Mouse (Mus musculus) stomach, postnatal 0 days (tissue): ENCODE data around the gene Olfr370. TPM values are rescaled to one million over a fixed set of nuclear protein-coding genes. Genes with fewer than 3 reads are reported as not detected.
A peak's percentile ranks its signal among the peaks of the same experiment; 100 is the strongest.

ENCODE experiments used
- ATAC-seq: fragments of 200-750 bp; cut with Nextera tagmentation; 2 replicates; pipeline ENCODE4 v1.8.0; 2017; ENCODE audit not compliant: low FRiP score, low TSS enrichment
- DNase-seq: peaks from one replicate; pipeline ENCODE4 v3.0.0-alpha.2; 2016; ENCODE audit warnings: low spot score
- H3K27ac ChIP-seq: fragments of 300-500 bp; sonication (generic); replicated peaks from 2 replicates; pipeline ENCODE4 v1.5.1; 2014; ENCODE audit warnings: mild to moderate bottlenecking, control low read depth
- H3K27me3 ChIP-seq: fragments of 300-500 bp; sonication (generic); 2 replicates; pipeline ENCODE4 v1.6.1; 2014; ENCODE audit warnings: low read length; ENCODE audit not compliant: control insufficient read depth, insufficient read depth
- H3K36me3 ChIP-seq: fragments of 300-500 bp; sonication (generic); 2 replicates; pipeline ENCODE4 v1.6.1; 2014; ENCODE audit warnings: low read length, mixed read lengths; ENCODE audit not compliant: control insufficient read depth, insufficient read depth
- H3K4me1 ChIP-seq: fragments of 300-500 bp; sonication (generic); replicated peaks from 2 replicates; pipeline ENCODE4 v1.6.1; 2014; ENCODE audit warnings: antibody characterized with exemption; ENCODE audit not compliant: control insufficient read depth, insufficient read depth
- H3K4me2 ChIP-seq: fragments of 300-500 bp; sonication (generic); replicated peaks from 2 replicates; pipeline ENCODE4 v1.6.1; 2014; ENCODE audit warnings: low read depth, mild to moderate bottlenecking, control low read depth, moderate library complexity
- H3K4me3 ChIP-seq: fragments of 300-500 bp; sonication (generic); 2 replicates; pipeline ENCODE4 v1.5.1; 2014; ENCODE audit warnings: low read depth, low read length, control low read depth
- H3K9ac ChIP-seq: fragments of 300-500 bp; sonication (generic); 2 replicates; pipeline ENCODE4 v1.6.1; 2014; ENCODE audit warnings: mild to moderate bottlenecking, low read length, control low read depth, mixed read lengths
- H3K9me3 ChIP-seq: fragments of 300-500 bp; sonication (generic); 2 replicates; pipeline ENCODE4 v1.6.1; 2016; ENCODE audit warnings: low read length; ENCODE audit not compliant: control insufficient read depth
- CTCF ChIP-seq: IDR thresholded peaks from 2 replicates; pipeline ENCODE4 v1.5.1; 2016; ENCODE audit warnings: antibody characterized with exemption, low read depth, mild to moderate bottlenecking, moderate library complexity
- EP300 ChIP-seq: optimal IDR thresholded peaks from 2 replicates; pipeline ENCODE3; 2016; ENCODE audit warnings: antibody characterized with exemption
- WGBS: fragments of 180-500 bp; shearing (Covaris S2); extraction: QIAGEN DNeasy Blood & Tissue Kit; methylation state at CpG from one replicate; pipeline ENCODE4 v1.1.7; 2014; 5-methylcytosine and 5-hydroxymethylcytosine counted together
- polyA plus RNA-seq: library from polyadenylated mRNA; unstranded; fragments of >200 nt; fragmentation: Nextera tagmentation; extraction: Ambion mirVana; gene quantifications from 2 replicates; pipeline ENCODE4 v1.2.1, GENCODE M21; 2015

Olfr370 gene
- polyA plus RNA-seq, 1 experiment from 2014 or later, result not detected

- no peaks in the 10 kb centered on the region for H3K27me3 ChIP-seq
- no peak for TF ChIP-seq EP300
- no peak for TF ChIP-seq CTCF
- peaks cover 3% of the 10 kb centered on the region; the same call in 1 of the 2 replicates for H3K36me3 ChIP-seq
- no peak overlapping the region for H3K27ac ChIP-seq
- DNase-seq (peak; percentile 12), ATAC-seq (no peak)
- H3K9ac ChIP-seq, result no peak overlapping the region
- H3K9me3 ChIP-seq, result no peaks in the 10 kb centered on the region
- WGBS, result 58% methylated on average over 4 of the region's 4 CpGs
- H3K4me3 ChIP-seq, result no peak overlapping the region
- H3K4me2 ChIP-seq, result no peak overlapping the region
- peaks cover 6% of the 10 kb centered on the region; the same call in 1 of the 2 replicates for H3K4me1 ChIP-seq
These were observed 41.3 kb downstream of the Olfr370 start for GRCm38 (mm10) chr8:83576921-83577320.

GRCm38 (mm10) chr8:83577384-83577791 is 41.8 kb downstream of the Olfr370 start:
- Histone ChIP-seq H3K27me3 (no peaks in the 10 kb centered on the region), H3K4me3 (no peak overlapping the region), H3K4me2 (no peak overlapping the region), H3K9ac (no peak overlapping the region), H3K9me3 (no peaks in the 10 kb centered on the region), H3K4me1 (peaks cover 6% of the 10 kb centered on the region; the same call in 1 of the 2 replicates), H3K36me3 (peaks cover 2% of the 10 kb centered on the region; the same call in 1 of the 2 replicates), H3K27ac (no peak overlapping the region; the same call in 1 of the 2 replicates)
- ATAC-seq (peak; percentile 14; the same call in 1 of the 2 replicates), DNase-seq (peak; percentile 12)
- no peak for TF ChIP-seq CTCF
- no peak for TF ChIP-seq EP300
- 54% methylated on average over 9 of the region's 9 CpGs for WGBS

GRCm38 (mm10) chr8:83578131-83579055 is 42.8 kb downstream of the Olfr370 start:
- Histone ChIP-seq H3K4me1 (peaks cover 6% of the 10 kb centered on the region; the same call in 1 of the 2 replicates), H3K9ac (no peak overlapping the region; the same call in 1 of the 2 replicates), H3K36me3 (no peaks in the 10 kb centered on the region; the same call in 1 of the 2 replicates), H3K27ac (no peak overlapping the region), H3K9me3 (no peaks in the 10 kb centered on the region), H3K4me2 (no peak overlapping the region), H3K27me3 (no peaks in the 10 kb centered on the region), H3K4me3 (no peak overlapping the region)
- TF ChIP-seq EP300, result no peak
- no peak for TF ChIP-seq CTCF
- WGBS, result 63% methylated on average over 17 of the region's 17 CpGs
- DNase-seq (peak; percentile 14), ATAC-seq (no peak)

GRCm38 (mm10) chr8:83579676-83580075 is 44.1 kb downstream of the Olfr370 start:
- ATAC-seq (no peak), DNase-seq (peak; percentile 12)
- Histone ChIP-seq H3K27me3 (no peaks in the 10 kb centered on the region), H3K9me3 (no peaks in the 10 kb centered on the region), H3K9ac (no peak overlapping the region), H3K4me2 (no peak overlapping the region), H3K27ac (no peak overlapping the region), H3K36me3 (peaks cover 3% of the 10 kb centered on the region; the same call in 1 of the 2 replicates), H3K4me1 (peaks cover 6% of the 10 kb centered on the region; the same call in 1 of the 2 replicates), H3K4me3 (no peak overlapping the region)
- WGBS, result 78% methylated on average over 8 of the region's 8 CpGs
- TF ChIP-seq CTCF, result no peak
- TF ChIP-seq EP300, result no peak

DNA sequence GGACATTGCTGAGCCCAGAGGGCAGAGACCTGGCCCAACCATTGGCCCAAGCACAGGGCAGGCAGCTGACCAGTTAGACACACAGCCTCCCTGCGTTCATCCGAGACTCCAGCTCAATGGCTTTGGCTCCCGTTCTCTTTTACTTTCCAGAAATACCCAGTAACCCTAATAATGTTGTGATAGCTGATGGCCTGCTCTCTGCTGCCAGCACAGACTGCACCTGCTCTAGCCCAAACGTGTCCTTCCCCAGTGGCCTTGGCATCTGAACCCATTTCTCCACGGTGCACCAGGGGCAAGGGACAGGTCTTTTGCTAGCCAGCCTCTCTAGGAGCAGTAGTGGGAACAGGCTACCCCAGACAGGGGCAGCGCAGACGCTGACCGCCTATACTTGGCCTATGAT is 45.2 kb downstream of the Olfr370 start:
- Histone ChIP-seq H3K4me1 (peaks cover 6% of the 10 kb centered on the region; the same call in 1 of the 2 replicates), H3K36me3 (peaks cover 3% of the 10 kb centered on the region; the same call in 1 of the 2 replicates), H3K27ac (no peak overlapping the region), H3K9me3 (no peaks in the 10 kb centered on the region), H3K4me3 (no peak overlapping the region), H3K27me3 (no peaks in the 10 kb centered on the region), H3K4me2 (no peak overlapping the region), H3K9ac (no peak overlapping the region)
- WGBS, result 87% methylated on average over 8 of the region's 8 CpGs
- no peak for TF ChIP-seq CTCF
- no peak for TF ChIP-seq EP300
- no peak for ATAC-seq
- peak; percentile 11 for DNase-seq
